Mouse (Mus musculus) c-Kit-negative CD71-positive TER-119-positive erythroid progenitor cells, embryonic 14.5 days (primary cell): ENCODE data around the gene Large1.
"Not testable (repeated sequence)": the region's sequence is repeated elsewhere in the genome, so short reads cannot be mapped to it uniquely, and the experiment has no call there.

Source experiments
- DNase-seq: peaks from one replicate; pipeline ENCODE4 v3.0.0-alpha.2; 2013; ENCODE audit warnings: low read depth, low spot score

Large1 gene

GRCm38 (mm10) chr8:73295531-73295930, 57.8 kb downstream of the Large1 start:
- no peak for DNase-seq

- DNase-seq: no peak
Observed at GRCm38 (mm10) chr8:73293655-73294054, 59.7 kb downstream of the Large1 start.

GRCm38 (mm10) chr8:73291630-73292029, 61.7 kb downstream of the Large1 start:
- no peak for DNase-seq

- DNase-seq: no peak
Observed at GRCm38 (mm10) chr8:73290636-73291035, 62.7 kb downstream of the Large1 start.

GRCm38 (mm10) chr8:73289831-73290230, 63.5 kb downstream of the Large1 start:
- DNase-seq: no peak

GRCm38 (mm10) chr8:73281996-73282395, 71.3 kb downstream of the Large1 start:
- no peak for DNase-seq

GRCm38 (mm10) chr8:73276015-73276414, 77.3 kb downstream of the Large1 start:
- DNase-seq: no peak

- not testable (repeated sequence) for DNase-seq
Observed at GRCm38 (mm10) chr8:73275445-73275844, 77.9 kb downstream of the Large1 start.

GRCm38 (mm10) chr8:73273150-73273549, 80.2 kb downstream of the Large1 start:
- DNase-seq: no peak

- no peak for DNase-seq
Observed at GRCm38 (mm10) chr8:73270991-73271390, 82.3 kb downstream of the Large1 start.

GRCm38 (mm10) chr8:73257981-73258380, 95.4 kb downstream of the Large1 start:
- no peak for DNase-seq

GRCm38 (mm10) chr8:73244186-73244585, 109.2 kb downstream of the Large1 start:
- DNase-seq: no peak

GRCm38 (mm10) chr8:73242066-73242465, 111.3 kb downstream of the Large1 start:
- no peak for DNase-seq

- no peak for DNase-seq
Observed at GRCm38 (mm10) chr8:73234209-73234608, 119.1 kb downstream of the Large1 start.

- DNase-seq: no peak
Observed at GRCm38 (mm10) chr8:73233358-73234041, 119.8 kb downstream of the Large1 start.

- no peak for DNase-seq
Observed at GRCm38 (mm10) chr8:73226841-73227240, 126.5 kb downstream of the Large1 start.

GRCm38 (mm10) chr8:73225654-73226053, 127.7 kb downstream of the Large1 start:
- DNase-seq: no peak

GRCm38 (mm10) chr8:73219178-73219811, 134.0 kb downstream of the Large1 start:
- no peak for DNase-seq

GRCm38 (mm10) chr8:73206831-73207230, 146.5 kb downstream of the Large1 start:
- no peak for DNase-seq

- DNase-seq: no peak
Observed at GRCm38 (mm10) chr8:73201854-73202253, 151.5 kb downstream of the Large1 start.

- no peak for DNase-seq
Observed at GRCm38 (mm10) chr8:73197714-73198113, 155.6 kb downstream of the Large1 start.

GRCm38 (mm10) chr8:73188684-73189083, 164.7 kb downstream of the Large1 start:
- DNase-seq: no peak

- DNase-seq: no peak
Observed at GRCm38 (mm10) chr8:73187381-73187780, 166.0 kb downstream of the Large1 start.
